Mouse (Mus musculus) liver, postnatal 0 days (tissue): Measurements from ENCODE around the gene D8Ertd738e. TPM values are rescaled to one million over a fixed set of nuclear protein-coding genes. Genes with fewer than 3 reads are reported as not detected.
A peak's percentile ranks its signal among the peaks of the same experiment; 100 is the strongest.

Experiments
- ATAC-seq: fragments of 200-750 bp; cut with Nextera tagmentation; 2 replicates; pipeline ENCODE4 v1.8.0; 2017; ENCODE audit warnings: mild to moderate bottlenecking, moderate library complexity
- DNase-seq: peaks from one replicate; pipeline ENCODE4 v3.0.0-alpha.2; 2016
- H3K27ac ChIP-seq: fragments of 300-500 bp; sonication (generic); 2 replicates; pipeline ENCODE4 v1.5.1; 2014; ENCODE audit warnings: antibody characterized with exemption, moderate library complexity, mild to moderate bottlenecking, low read depth
- H3K27me3 ChIP-seq: fragments of 300-500 bp; sonication (generic); 2 replicates; pipeline ENCODE4 v1.6.1; 2014; ENCODE audit warnings: low read length, control low read depth, mixed read lengths; ENCODE audit not compliant: insufficient read depth
- H3K36me3 ChIP-seq: fragments of 300-500 bp; sonication (generic); replicated peaks from 2 replicates; pipeline ENCODE4 v1.6.1; 2014; ENCODE audit warnings: mild to moderate bottlenecking, control low read depth, low read length, moderate library complexity, mixed read lengths; ENCODE audit not compliant: insufficient read depth
- H3K4me1 ChIP-seq: fragments of 300-500 bp; sonication (generic); 2 replicates; pipeline ENCODE4 v1.6.1; 2014; ENCODE audit warnings: antibody characterized with exemption, mild to moderate bottlenecking, control low read depth; ENCODE audit not compliant: insufficient read depth
- H3K4me2 ChIP-seq: fragments of 300-500 bp; sonication (generic); 2 replicates; pipeline ENCODE4 v1.6.1; 2014; ENCODE audit warnings: low read depth, mild to moderate bottlenecking, low read length, moderate library complexity, mixed read lengths
- H3K4me3 ChIP-seq: fragments of 300-500 bp; sonication (generic); 2 replicates; pipeline ENCODE4 v1.5.1; 2014; ENCODE audit warnings: low read depth, low read length
- H3K9ac ChIP-seq: fragments of 300-500 bp; sonication (generic); replicated peaks from 2 replicates; pipeline ENCODE4 v1.6.1; 2014; ENCODE audit warnings: mild to moderate bottlenecking, moderate library complexity
- H3K9me3 ChIP-seq: fragments of 300-500 bp; sonication (generic); 2 replicates; pipeline ENCODE4 v1.6.1; 2016; ENCODE audit warnings: mild to moderate bottlenecking, control low read depth, low read length, mixed read lengths
- CTCF ChIP-seq: sonication (generic); IDR thresholded peaks from 2 replicates; pipeline ENCODE4 v1.5.1; 2016; ENCODE audit warnings: antibody characterized with exemption, low read depth
- EP300 ChIP-seq: IDR thresholded peaks from 2 replicates; pipeline ENCODE4 v1.6.1; 2016; ENCODE audit warnings: antibody characterized with exemption, low read depth, mild to moderate bottlenecking
- WGBS: fragments of 180-500 bp; shearing (Covaris S2); extraction: QIAGEN DNeasy Blood & Tissue Kit; methylation state at CpG from one replicate; pipeline ENCODE4 v1.1.7; 2014; ENCODE audit not compliant: insufficient replicate concordance; 5-methylcytosine and 5-hydroxymethylcytosine counted together
- polyA plus RNA-seq: library from polyadenylated mRNA; unstranded; fragments of >200 nt; fragmentation: Nextera tagmentation; extraction: Ambion mirVana; gene quantifications from 2 replicates; pipeline ENCODE4 v1.2.1, GENCODE M21; 2015

Gene D8Ertd738e
- polyA plus RNA-seq, 1 experiment from 2014 or later: 201 TPM

DNA sequence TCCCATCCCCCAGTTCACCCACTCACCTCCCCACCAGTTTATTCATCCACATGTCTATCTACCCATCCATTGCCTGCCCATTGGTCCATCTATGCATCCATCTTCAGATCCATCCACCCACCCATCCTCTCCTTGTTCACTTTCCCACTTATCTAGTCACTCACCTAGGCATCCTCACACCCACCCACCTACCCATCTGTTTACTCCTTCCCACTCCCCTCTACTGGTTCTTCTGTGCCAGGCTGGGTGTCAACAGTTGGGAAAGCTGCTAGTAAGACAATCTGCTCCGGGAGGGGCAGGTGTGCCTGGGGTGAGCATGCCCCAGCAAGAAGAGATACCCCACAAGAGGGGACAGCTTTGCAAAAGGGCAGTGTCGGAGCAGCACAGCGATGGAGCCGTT is 11.6 kb upstream of the D8Ertd738e start:
- WGBS: 91% methylated on average over 4 of the region's 4 CpGs
- Histone ChIP-seq H3K27me3 (no peaks in the 10 kb centered on the region), H3K4me2 (no peak overlapping the region), H3K4me3 (no peak overlapping the region), H3K27ac (no peak overlapping the region), H3K9me3 (no peaks in the 10 kb centered on the region), H3K9ac (no peak overlapping the region), H3K36me3 (peaks cover 63% of the 10 kb centered on the region), H3K4me1 (peaks cover 14% of the 10 kb centered on the region)
- no peak for TF ChIP-seq EP300
- no peak for TF ChIP-seq CTCF
- DNase-seq (no peak), ATAC-seq (no peak)

DNA sequence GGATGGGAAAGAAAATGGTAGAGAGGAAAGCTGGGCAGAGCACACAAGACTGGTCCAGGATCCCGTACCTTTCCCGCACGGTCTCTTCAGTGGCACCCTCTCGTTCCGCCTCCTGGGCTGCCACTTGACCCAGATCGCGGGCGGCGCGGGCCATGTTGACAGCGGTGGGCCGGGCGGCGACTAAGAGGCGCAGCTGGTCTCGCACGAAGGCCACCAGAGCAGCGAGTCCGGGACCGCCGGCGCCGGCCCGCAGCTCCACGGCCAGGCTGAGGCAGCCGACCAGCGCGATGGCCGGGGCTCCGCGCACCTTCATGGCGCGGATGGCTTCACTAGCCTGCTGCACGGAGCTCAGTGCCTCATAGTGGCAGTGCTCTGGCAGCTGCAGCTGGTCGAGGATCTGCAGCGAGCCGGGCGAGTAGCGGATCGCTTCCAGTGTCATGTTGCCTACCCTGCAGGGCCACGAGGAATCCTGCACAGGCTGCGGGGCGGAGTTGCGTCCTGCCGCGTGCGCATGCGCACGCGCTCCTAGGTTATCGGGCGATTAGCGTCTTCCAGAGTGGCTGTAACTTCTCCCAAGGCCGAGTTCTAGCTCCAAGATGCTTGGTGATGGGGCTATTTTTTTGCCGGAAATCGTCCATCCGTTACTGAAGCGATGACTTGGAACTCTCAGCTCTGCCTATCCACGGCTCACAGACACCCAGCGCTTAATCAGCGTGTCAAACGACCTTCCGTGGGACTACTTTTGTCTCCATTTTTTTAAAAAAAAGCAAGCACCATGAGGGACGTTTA is 7.5 kb upstream of the D8Ertd738e start, which contains the start of gene Mri1:
Mri1 (minus strand) TSS at position 505 of the 789 bp plus-strand sequence.
- Histone ChIP-seq H3K27ac (peak within 1 kb of the TSS; percentile 84), H3K4me1 (peaks cover 18% of the 10 kb centered on the region), H3K4me3 (peak within 1 kb of the TSS; percentile 73), H3K36me3 (peaks cover 41% of the 10 kb centered on the region), H3K4me2 (peak within 1 kb of the TSS; percentile 96), H3K9me3 (no peaks in the 10 kb centered on the region), H3K9ac (peak within 1 kb of the TSS; percentile 78), H3K27me3 (no peaks in the 10 kb centered on the region)
- ATAC-seq (peak; percentile 88), DNase-seq (peak; percentile 89)
- 2% methylated on average over 62 of the region's 64 CpGs for WGBS
- TF ChIP-seq CTCF (0 out of 2 replicates have a peak, but pooled peaks have one; percentile 10), EP300 (no peak)

DNA sequence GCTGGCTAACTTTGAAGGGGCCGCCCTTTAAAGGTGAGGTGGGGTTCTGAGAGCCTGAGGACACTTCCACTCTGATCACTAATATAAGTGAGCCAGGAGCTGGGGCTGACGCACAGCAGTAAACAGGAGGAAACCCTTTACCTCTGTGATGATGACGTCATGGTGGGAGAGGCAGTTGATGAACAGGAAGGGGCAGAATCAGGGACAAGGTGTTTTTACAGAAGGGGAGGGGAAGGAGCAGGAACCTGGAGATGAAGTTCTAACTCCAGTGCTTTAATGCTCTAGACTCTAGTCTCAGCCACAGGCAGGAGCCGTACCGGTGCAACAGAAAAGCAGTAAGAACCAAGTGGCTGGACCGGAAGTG is 6.9 kb upstream of the D8Ertd738e start:
- H3K27ac ChIP-seq: peak overlapping the region; percentile 84
- peaks cover 38% of the 10 kb centered on the region for H3K36me3 ChIP-seq
- H3K4me2 ChIP-seq: peak overlapping the region; percentile 96
- WGBS: 14% methylated on average over 6 of the region's 6 CpGs
- H3K4me3 ChIP-seq: peak overlapping the region; percentile 73
- peak; percentile 71 for ATAC-seq
- H3K4me1 ChIP-seq: peaks cover 18% of the 10 kb centered on the region
- no peak for DNase-seq
- H3K27me3 ChIP-seq: no peaks in the 10 kb centered on the region
- TF ChIP-seq EP300 (no peak), CTCF (no peak)
- H3K9ac ChIP-seq: peak overlapping the region; percentile 78
- no peaks in the 10 kb centered on the region for H3K9me3 ChIP-seq

DNA sequence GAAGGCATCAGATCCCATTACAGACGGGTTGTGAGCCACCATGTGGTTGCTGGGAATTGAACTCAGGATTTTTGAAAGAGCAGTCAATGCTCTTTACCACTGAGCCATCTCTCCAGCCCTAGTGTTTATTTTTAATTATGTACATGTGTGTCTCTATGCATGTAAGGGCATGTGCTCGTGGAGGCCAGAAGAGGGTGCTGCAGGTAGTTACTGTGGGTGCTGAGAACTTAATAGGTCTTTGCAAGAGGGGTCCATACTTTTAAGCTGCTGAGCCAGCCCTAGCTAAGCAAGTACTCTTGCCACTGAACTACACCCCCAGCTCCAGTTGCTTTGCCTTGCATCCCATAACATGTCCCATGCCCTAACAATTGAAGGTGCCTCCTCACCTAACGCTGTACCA is 6.3 kb upstream of the D8Ertd738e start:
- H3K4me2 ChIP-seq: peak overlapping the region; percentile 96
- no peaks in the 10 kb centered on the region for H3K9me3 ChIP-seq
- H3K4me3 ChIP-seq: peak overlapping the region; percentile 73
- peaks cover 18% of the 10 kb centered on the region for H3K4me1 ChIP-seq
- H3K36me3 ChIP-seq: peaks cover 38% of the 10 kb centered on the region
- DNase-seq (no peak), ATAC-seq (no peak)
- no peak overlapping the region for H3K9ac ChIP-seq
- WGBS: 80% methylated on average over 3 of the region's 3 CpGs
- no peaks in the 10 kb centered on the region for H3K27me3 ChIP-seq
- TF ChIP-seq EP300: no peak
- peak; percentile 27; the same call in 1 of the 2 replicates for TF ChIP-seq CTCF
- H3K27ac ChIP-seq: peak overlapping the region; percentile 84

DNA sequence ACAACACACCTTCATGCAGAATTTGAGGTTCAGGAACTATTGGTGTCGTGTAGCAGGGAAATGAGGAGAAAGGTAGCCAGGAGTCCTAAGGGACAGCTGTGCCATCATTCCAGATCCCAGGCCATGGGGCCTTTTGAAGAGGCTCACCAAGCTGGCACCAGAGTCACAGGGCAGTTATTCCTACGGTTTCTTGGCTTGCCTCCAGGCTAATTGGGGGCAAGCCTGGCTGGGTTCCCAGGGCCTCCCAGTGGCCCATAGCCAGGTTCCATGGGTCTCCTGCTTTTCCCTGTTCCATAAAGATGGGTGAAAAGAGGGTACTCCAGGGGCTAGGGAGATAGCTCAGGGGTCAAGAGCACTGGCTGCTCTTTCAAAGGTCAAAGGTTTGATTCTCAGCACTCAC is 7.7 kb downstream of the D8Ertd738e start:
- Histone ChIP-seq H3K27ac (no peak overlapping the region), H3K4me3 (no peak overlapping the region), H3K4me2 (no peak overlapping the region), H3K9ac (no peak overlapping the region), H3K9me3 (no peaks in the 10 kb centered on the region), H3K36me3 (peaks cover 23% of the 10 kb centered on the region), H3K27me3 (no peaks in the 10 kb centered on the region), H3K4me1 (0 out of 2 replicates have a peak, but pooled peaks cover 6% of the 10 kb centered on the region)
- TF ChIP-seq EP300 (no peak), CTCF (no peak)
- ATAC-seq (no peak), DNase-seq (no peak)
- WGBS: 53% methylated on average over 2 of the region's 2 CpGs

DNA sequence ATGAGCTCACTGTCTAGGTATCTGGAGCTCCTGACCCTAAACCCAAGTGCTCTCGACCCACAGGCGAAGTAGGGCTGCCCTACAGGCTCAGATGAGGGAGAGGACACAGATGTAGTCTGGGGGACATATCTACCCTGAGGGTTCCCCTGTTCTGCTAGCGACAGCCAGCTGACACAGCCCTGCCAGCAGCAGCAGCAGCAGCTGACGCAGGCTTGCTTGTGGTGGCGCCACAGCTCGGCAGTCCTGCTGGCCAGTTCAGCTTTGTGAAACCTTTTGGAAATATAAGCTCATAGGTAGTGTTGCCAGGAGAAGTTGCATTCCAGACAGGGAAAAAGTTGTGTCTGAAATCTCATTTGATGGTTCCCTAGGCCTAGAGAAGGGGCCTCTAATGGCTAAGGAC is 8.4 kb downstream of the D8Ertd738e start:
- Histone ChIP-seq H3K9ac (no peak overlapping the region), H3K36me3 (peaks cover 17% of the 10 kb centered on the region), H3K4me2 (no peak overlapping the region), H3K4me1 (peaks cover 9% of the 10 kb centered on the region), H3K4me3 (no peak overlapping the region), H3K27ac (no peak overlapping the region), H3K9me3 (no peaks in the 10 kb centered on the region), H3K27me3 (no peaks in the 10 kb centered on the region)
- TF ChIP-seq EP300 (no peak), CTCF (no peak)
- DNase-seq (no peak), ATAC-seq (no peak)
- 47% methylated on average over 6 of the region's 6 CpGs for WGBS
